Mouse (Mus musculus) forebrain, embryonic 12.5 days (tissue): ENCODE measurements around the gene Macrod2. TPM values are rescaled to one million over a fixed set of nuclear protein-coding genes. Genes with fewer than 3 reads are reported as not detected.

Experiments used
- ATAC-seq: fragments of 200-750 bp; cut with Nextera tagmentation; 2 replicates; pipeline ENCODE4 v1.8.0; 2017; ENCODE audit warnings: moderate TSS enrichment; ENCODE audit not compliant: low FRiP score
- H3K27ac ChIP-seq: fragments of 300-500 bp; sonication (generic); 2 replicates; pipeline ENCODE4 v1.5.1; 2016; ENCODE audit warnings: mild to moderate bottlenecking
- H3K27me3 ChIP-seq: fragments of 300-500 bp; sonication (generic); 2 replicates; pipeline ENCODE4 v1.6.1; 2016; ENCODE audit warnings: mild to moderate bottlenecking
- H3K36me3 ChIP-seq: fragments of 300-500 bp; sonication (generic); replicated peaks from 2 replicates; pipeline ENCODE4 v1.6.1; 2016; ENCODE audit warnings: mild to moderate bottlenecking
- H3K4me1 ChIP-seq: fragments of 300-500 bp; sonication (generic); 2 replicates; pipeline ENCODE4 v1.6.1; 2016
- H3K4me2 ChIP-seq: fragments of 300-500 bp; sonication (generic); 2 replicates; pipeline ENCODE4 v1.6.1; 2016; ENCODE audit warnings: mild to moderate bottlenecking, moderate library complexity
- H3K4me3 ChIP-seq: fragments of 300-500 bp; sonication (generic); replicated peaks from 2 replicates; pipeline ENCODE4 v1.5.1; 2016; ENCODE audit warnings: mild to moderate bottlenecking
- H3K9ac ChIP-seq: fragments of 300-500 bp; sonication (generic); 2 replicates; pipeline ENCODE4 v1.6.1; 2016; ENCODE audit warnings: mild to moderate bottlenecking
- H3K9me3 ChIP-seq: fragments of 300-500 bp; sonication (generic); 2 replicates; pipeline ENCODE4 v1.6.1; 2016
- WGBS: fragments of 180-500 bp; shearing (Covaris S2); methylation state at CpG from one replicate; pipeline ENCODE4 v1.1.7; 2016; 5-methylcytosine and 5-hydroxymethylcytosine counted together
- polyA plus RNA-seq: library from polyadenylated mRNA; unstranded; fragments of >200 nt; fragmentation: Nextera tagmentation; extraction: Ambion mirVana; gene quantifications from 2 replicates; pipeline ENCODE4 v1.2.1, GENCODE M21; 2016

Macrod2 gene
- polyA plus RNA-seq, 1 experiment from 2014 or later: 52.0 TPM

- WGBS: 67% methylated on average over 3 of the region's 3 CpGs
- Histone ChIP-seq H3K4me3 (no peak overlapping the region), H3K27me3 (no peaks in the 10 kb centered on the region), H3K9ac (no peak overlapping the region), H3K4me1 (no peaks in the 10 kb centered on the region; the same call in 1 of the 2 replicates), H3K4me2 (no peak overlapping the region), H3K36me3 (no peaks in the 10 kb centered on the region), H3K27ac (no peak overlapping the region), H3K9me3 (peaks cover 8% of the 10 kb centered on the region)
- 0 out of 2 replicates have a peak, but pooled peaks have one; percentile 20 for ATAC-seq
Measured at GRCm38 (mm10) chr2:141217925-141218324, 822.8 kb downstream of the Macrod2 start.

- ATAC-seq: no peak
- Histone ChIP-seq H3K4me3 (no peak overlapping the region), H3K36me3 (no peaks in the 10 kb centered on the region), H3K4me1 (peaks cover 8% of the 10 kb centered on the region), H3K4me2 (no peak overlapping the region), H3K27ac (no peak overlapping the region), H3K9ac (no peak overlapping the region), H3K27me3 (no peaks in the 10 kb centered on the region), H3K9me3 (no peaks in the 10 kb centered on the region)
- 79% methylated on average over 1 of the region's 1 CpGs for WGBS
Measured at GRCm38 (mm10) chr2:141228809-141229208, 833.7 kb downstream of the Macrod2 start.

- no peak overlapping the region for H3K4me2 ChIP-seq
- H3K27ac ChIP-seq: no peak overlapping the region
- H3K9me3 ChIP-seq: no peaks in the 10 kb centered on the region
- no peaks in the 10 kb centered on the region for H3K36me3 ChIP-seq
- peaks cover 8% of the 10 kb centered on the region for H3K4me1 ChIP-seq
- no peak for ATAC-seq
- no peaks in the 10 kb centered on the region for H3K27me3 ChIP-seq
- H3K4me3 ChIP-seq: no peak overlapping the region
- H3K9ac ChIP-seq: no peak overlapping the region
- WGBS: 72% methylated on average over 6 of the region's 6 CpGs
Measured at GRCm38 (mm10) chr2:141229820-141230219, 834.7 kb downstream of the Macrod2 start.

GRCm38 (mm10) chr2:141231011-141231668 is 836.0 kb downstream of the Macrod2 start:
- no peaks in the 10 kb centered on the region for H3K9me3 ChIP-seq
- no peak overlapping the region for H3K4me3 ChIP-seq
- WGBS: 41% methylated on average over 16 of the region's 16 CpGs
- H3K36me3 ChIP-seq: no peaks in the 10 kb centered on the region
- 0 out of 2 replicates have a peak overlapping the region, but pooled peaks have one; percentile 25 for H3K27ac ChIP-seq
- H3K4me1 ChIP-seq: peaks cover 8% of the 10 kb centered on the region
- no peaks in the 10 kb centered on the region for H3K27me3 ChIP-seq
- no peak overlapping the region for H3K9ac ChIP-seq
- ATAC-seq: peak; percentile 79
- no peak overlapping the region; the same call in 1 of the 2 replicates for H3K4me2 ChIP-seq

- 48% methylated on average over 8 of the region's 8 CpGs for WGBS
- no peak overlapping the region for H3K9ac ChIP-seq
- H3K4me3 ChIP-seq: no peak overlapping the region
- no peaks in the 10 kb centered on the region for H3K36me3 ChIP-seq
- no peak for ATAC-seq
- peaks cover 8% of the 10 kb centered on the region for H3K4me1 ChIP-seq
- H3K9me3 ChIP-seq: no peaks in the 10 kb centered on the region
- no peaks in the 10 kb centered on the region for H3K27me3 ChIP-seq
- no peak overlapping the region for H3K27ac ChIP-seq
- no peak overlapping the region for H3K4me2 ChIP-seq
Measured at GRCm38 (mm10) chr2:141234306-141234705, 839.2 kb downstream of the Macrod2 start.

GRCm38 (mm10) chr2:141234724-141235453 is 839.8 kb downstream of the Macrod2 start:
- ATAC-seq: no peak
- Histone ChIP-seq H3K27me3 (no peaks in the 10 kb centered on the region), H3K4me2 (no peak overlapping the region), H3K36me3 (no peaks in the 10 kb centered on the region), H3K27ac (no peak overlapping the region), H3K4me3 (no peak overlapping the region), H3K9me3 (no peaks in the 10 kb centered on the region), H3K9ac (no peak overlapping the region), H3K4me1 (peaks cover 8% of the 10 kb centered on the region)
- 47% methylated on average over 5 of the region's 5 CpGs for WGBS

- no peaks in the 10 kb centered on the region for H3K27me3 ChIP-seq
- ATAC-seq: no peak
- H3K27ac ChIP-seq: no peak overlapping the region
- no peak overlapping the region for H3K9ac ChIP-seq
- no peak overlapping the region for H3K4me3 ChIP-seq
- no peaks in the 10 kb centered on the region for H3K36me3 ChIP-seq
- H3K4me1 ChIP-seq: no peaks in the 10 kb centered on the region
- H3K9me3 ChIP-seq: no peaks in the 10 kb centered on the region
- H3K4me2 ChIP-seq: no peak overlapping the region
- 94% methylated on average over 2 of the region's 2 CpGs for WGBS
Measured at GRCm38 (mm10) chr2:141247680-141248079, 852.6 kb downstream of the Macrod2 start.

GRCm38 (mm10) chr2:141264582-141264981 is 869.5 kb downstream of the Macrod2 start:
- Histone ChIP-seq H3K9me3 (no peaks in the 10 kb centered on the region), H3K27me3 (no peaks in the 10 kb centered on the region), H3K4me3 (no peak overlapping the region), H3K9ac (no peak overlapping the region), H3K27ac (no peak overlapping the region), H3K4me2 (no peak overlapping the region), H3K4me1 (no peaks in the 10 kb centered on the region), H3K36me3 (no peaks in the 10 kb centered on the region)
- ATAC-seq: no peak
- 81% methylated on average over 4 of the region's 4 CpGs for WGBS

- ATAC-seq: no peak
- Histone ChIP-seq H3K4me3 (no peak overlapping the region), H3K9me3 (no peaks in the 10 kb centered on the region), H3K4me2 (no peak overlapping the region), H3K9ac (no peak overlapping the region), H3K4me1 (no peaks in the 10 kb centered on the region), H3K36me3 (no peaks in the 10 kb centered on the region), H3K27ac (no peak overlapping the region), H3K27me3 (no peaks in the 10 kb centered on the region)
Measured at GRCm38 (mm10) chr2:141266591-141266990, 871.5 kb downstream of the Macrod2 start.

- no peak overlapping the region for H3K4me3 ChIP-seq
- ATAC-seq: no peak
- no peaks in the 10 kb centered on the region for H3K9me3 ChIP-seq
- no peaks in the 10 kb centered on the region for H3K27me3 ChIP-seq
- no peak overlapping the region for H3K4me2 ChIP-seq
- no peak overlapping the region for H3K27ac ChIP-seq
- H3K4me1 ChIP-seq: no peaks in the 10 kb centered on the region
- 70% methylated on average over 4 of the region's 4 CpGs for WGBS
- no peaks in the 10 kb centered on the region for H3K36me3 ChIP-seq
- no peak overlapping the region for H3K9ac ChIP-seq
Measured at GRCm38 (mm10) chr2:141271541-141271940, 876.4 kb downstream of the Macrod2 start.

- Histone ChIP-seq H3K4me1 (no peaks in the 10 kb centered on the region), H3K9me3 (no peaks in the 10 kb centered on the region), H3K9ac (no peak overlapping the region), H3K4me3 (no peak overlapping the region), H3K4me2 (no peak overlapping the region), H3K27me3 (no peaks in the 10 kb centered on the region), H3K36me3 (no peaks in the 10 kb centered on the region), H3K27ac (no peak overlapping the region)
- ATAC-seq: no peak
- 86% methylated on average over 4 of the region's 4 CpGs for WGBS
Measured at GRCm38 (mm10) chr2:141272966-141273365, 877.9 kb downstream of the Macrod2 start.

GRCm38 (mm10) chr2:141274262-141274661 is 879.2 kb downstream of the Macrod2 start:
- H3K4me3 ChIP-seq: no peak overlapping the region
- H3K9me3 ChIP-seq: no peaks in the 10 kb centered on the region
- H3K9ac ChIP-seq: no peak overlapping the region
- WGBS: 84% methylated on average over 2 of the region's 2 CpGs
- H3K4me1 ChIP-seq: no peaks in the 10 kb centered on the region
- H3K27me3 ChIP-seq: no peaks in the 10 kb centered on the region
- H3K36me3 ChIP-seq: no peaks in the 10 kb centered on the region
- no peak overlapping the region for H3K27ac ChIP-seq
- no peak for ATAC-seq
- H3K4me2 ChIP-seq: no peak overlapping the region
